Mouse (Mus musculus) cerebellum, adult 9-11 months (tissue): Measurements from ENCODE around the gene Cemip.
"Not testable (repeated sequence)": the region's sequence is repeated elsewhere in the genome, so short reads cannot be mapped to it uniquely, and the experiment has no call there.

Experiments
- DNase-seq: peaks from one replicate; pipeline ENCODE4 v3.0.0; 2022

The Cemip gene

DNA sequence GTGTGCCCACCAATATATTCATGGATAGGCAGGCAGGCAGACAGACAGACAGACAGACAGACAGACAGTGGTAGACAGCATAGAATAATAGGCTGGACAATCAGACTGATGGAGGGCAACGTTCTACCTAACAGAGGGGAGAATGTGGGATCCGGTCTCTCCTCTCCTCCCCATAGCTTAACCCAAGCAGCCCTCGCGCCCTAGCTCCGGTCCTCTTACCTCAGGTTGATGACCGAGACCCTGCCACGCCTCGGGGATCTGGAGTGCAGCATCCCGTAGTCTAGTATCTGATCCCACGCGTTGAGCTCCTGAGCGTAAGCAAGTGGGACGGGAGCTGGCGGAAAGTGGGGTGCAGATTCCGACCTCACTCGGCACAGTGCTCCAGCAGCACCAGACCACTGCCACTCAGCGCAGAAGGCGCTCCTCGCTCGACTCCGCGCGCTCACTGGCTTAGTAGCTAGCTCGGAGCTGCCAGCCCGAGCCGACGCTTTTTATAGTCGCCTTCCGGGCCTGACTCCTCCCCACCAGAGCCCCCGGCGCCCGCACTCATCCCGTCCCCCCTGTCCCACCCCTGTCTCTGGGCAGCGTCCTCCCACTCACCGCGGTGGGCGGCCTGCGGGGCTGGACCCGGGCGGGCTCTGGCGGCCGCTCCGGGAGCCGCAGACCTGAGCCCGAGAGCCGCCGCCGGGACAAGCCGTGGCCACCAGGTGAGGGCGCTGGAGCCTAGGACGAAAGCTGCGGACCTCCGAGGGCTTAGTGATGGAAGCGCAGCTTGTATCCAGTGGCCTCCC lies at the start of gene Cemip:
Gene Cemip (minus strand): TSS at position 464 of the 791 bp plus-strand sequence.
- DNase-seq = peak; percentile 86

DNA sequence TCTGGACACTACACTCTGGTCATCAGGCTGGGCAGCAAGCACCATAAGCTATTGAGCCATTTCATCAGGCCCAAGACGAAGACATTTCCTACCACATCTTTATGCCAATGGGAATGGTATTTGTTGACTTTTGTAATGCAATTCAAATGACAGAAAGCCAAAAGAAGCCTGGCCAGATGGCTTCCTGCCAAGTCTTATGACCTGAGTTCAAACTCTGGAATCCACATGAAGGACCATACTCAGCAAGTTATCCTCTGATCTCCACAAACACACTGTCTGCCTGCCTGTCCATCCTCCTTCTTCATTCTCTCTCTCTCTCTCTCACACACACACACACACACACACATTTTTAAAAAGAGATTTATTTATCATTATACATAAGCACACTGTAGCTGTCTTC lies 46.4 kb upstream of the Cemip start:
- no peak for DNase-seq

DNA sequence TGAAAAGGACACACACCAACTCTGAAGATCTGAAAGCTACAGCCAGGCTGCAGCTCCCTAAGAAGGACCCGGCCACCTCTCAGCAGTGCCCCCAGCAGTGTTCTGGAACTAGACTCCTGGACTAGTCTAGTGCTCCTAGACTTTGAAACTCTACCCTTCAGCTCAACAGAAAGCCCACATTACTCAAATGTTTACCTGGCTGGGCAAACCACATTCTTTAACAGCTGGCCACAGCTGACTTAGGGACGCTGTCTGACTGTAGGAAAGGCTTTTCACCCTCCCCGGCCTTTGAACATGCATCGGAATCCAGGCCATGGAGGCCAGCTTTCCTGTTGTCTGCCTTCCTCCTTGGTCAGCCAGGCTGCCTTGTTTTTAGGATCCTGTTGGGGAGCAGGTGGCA lies 45.4 kb upstream of the Cemip start:
- DNase-seq = no peak

DNA sequence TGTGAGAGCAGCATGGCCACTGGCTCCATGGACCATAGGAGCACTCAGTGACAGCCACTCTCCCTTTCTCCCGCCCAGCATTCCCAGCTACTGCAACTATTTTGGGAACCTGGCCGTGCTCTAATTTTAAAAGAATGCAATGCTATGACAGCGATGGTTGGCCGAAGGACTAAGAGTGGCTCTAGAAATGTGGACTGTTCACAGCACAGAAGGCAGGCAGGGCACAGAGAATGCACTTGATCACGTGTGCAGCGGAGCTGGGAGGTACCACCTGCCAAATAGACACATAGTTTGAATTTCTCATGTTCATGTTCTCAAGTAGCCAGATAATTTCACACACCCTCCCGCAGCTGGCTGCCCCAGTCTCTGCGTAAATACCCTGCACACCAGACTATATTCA lies 42.4 kb upstream of the Cemip start:
- DNase-seq = peak; percentile 24

DNA sequence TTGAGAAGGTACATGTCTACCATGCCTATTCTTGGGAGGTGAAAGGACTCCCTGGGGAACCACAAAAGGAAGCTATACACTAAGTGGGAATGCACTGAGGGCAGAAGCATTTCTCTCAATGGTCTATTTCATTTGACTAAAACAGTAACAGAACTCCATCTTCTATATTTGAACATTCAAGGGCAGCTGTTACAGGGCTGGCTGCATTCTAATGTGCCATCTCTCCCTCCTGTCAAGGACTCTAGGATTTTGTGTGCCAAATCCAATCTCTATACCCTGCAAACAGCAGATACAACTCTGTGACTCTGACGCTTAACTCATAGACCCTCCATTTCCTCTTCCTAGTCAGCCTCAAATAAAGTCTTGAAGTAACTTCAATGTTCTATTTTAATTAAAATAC lies 39.4 kb upstream of the Cemip start:
- no peak for DNase-seq

DNA sequence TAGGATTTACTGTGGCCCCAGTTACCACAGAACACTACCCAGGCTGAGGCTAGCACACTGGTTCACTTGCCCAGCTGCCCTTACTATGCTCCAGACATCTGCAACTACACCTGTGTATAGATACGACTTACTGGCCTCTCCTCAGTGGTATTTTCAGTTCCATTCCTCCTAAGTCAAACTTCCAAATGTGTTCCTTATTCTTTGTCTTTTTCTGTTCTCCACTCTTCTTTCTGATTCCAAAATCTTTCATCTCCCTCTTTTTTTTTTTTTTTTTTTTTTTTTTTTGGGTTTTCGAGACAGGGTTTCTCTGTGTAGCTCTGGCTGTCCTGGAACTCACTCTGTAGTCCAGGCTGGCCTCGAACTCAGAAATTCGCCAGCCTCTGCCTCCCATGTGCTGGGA lies 37.3 kb upstream of the Cemip start:
- DNase-seq = not testable (repeated sequence)

DNA sequence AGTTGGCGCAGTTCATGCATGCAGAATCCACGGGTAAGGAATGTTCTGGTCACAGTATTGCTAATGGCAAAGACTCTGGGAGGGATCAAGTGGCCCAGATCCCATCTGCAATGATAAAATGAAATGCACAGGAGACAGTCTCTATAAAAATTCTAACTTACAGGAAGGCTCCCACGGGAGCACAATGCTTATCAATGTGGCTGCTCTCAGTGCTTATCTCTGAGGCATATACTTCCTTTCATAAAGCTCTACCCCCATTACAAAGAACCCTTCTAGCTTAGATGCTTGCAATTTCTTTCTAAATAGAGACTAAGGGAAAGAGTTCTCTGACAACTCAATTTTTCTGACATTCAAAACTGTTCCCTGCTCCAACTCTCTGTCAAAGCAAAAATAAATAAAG lies 35.5 kb upstream of the Cemip start:
- DNase-seq = no peak

DNA sequence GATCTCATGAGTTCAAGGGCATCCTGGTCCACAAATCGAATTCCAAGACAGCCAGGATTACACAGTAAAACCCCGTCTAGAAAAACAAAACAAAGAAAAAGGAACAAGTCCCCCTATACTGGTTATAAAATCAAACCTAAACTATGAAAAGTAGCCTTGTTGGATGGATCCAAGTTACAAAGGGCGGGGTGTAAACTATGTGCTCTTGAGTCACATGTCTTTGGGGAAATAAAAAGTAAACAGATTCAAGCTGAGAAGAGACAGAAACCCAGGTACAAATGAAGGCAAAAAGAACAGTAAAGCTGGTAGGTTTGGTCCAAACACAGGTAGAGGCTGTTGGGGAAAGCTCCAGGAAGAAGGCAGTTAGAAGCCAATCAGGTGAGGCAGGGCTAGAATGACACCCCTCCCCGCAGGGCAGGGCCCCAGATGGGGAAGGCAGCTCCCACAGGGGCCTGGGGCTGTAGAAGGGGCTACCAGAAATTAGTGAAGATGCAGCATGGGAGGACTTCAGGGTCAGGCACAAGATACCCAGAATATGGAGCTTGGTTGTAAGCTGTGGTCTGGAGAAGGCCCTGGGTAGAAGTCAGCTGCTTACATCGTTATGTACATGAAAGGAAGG lies 33.9 kb upstream of the Cemip start:
- no peak for DNase-seq

DNA sequence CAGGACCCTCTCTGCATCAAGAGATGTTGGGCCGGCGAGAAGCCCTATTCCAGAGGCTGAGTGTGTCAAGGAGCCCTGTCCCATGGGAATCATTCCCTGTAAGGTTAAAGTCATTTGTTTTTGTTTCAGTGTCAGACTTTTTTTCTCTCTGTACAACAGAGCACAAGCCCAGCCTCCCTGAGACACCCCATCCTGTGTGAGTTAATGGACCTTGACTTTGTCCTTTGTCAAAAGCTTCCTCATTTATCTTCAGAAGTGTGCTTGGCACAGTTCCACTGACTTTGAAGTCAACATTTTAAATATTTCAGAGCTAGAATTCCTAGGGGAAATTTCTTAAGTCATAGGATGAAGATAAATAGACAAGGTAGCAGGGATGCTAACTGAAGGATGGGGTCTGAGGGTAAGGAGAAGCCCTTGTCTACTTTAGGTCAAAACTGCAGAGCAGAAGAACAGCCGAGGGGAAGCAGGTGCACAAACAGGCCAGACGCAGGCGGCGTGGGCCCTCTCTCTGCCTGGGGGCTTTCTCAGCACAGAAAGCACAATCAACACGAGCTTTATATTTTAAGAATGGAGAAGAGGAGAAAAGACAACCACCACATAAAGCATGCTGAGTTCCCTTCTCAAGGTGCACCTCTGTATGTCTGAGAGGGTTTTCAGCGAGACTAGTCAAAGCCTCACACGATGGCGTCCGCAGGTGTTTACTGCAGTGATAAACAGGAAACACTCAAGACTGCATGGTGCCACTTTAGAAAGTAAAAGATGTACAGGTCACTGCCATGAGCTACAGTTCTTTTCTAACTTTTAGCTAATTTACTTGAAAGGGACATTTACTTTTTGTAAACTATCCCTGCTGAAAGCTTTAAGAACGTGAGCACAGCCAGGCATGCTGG lies 33.2 kb upstream of the Cemip start:
- no peak for DNase-seq

DNA sequence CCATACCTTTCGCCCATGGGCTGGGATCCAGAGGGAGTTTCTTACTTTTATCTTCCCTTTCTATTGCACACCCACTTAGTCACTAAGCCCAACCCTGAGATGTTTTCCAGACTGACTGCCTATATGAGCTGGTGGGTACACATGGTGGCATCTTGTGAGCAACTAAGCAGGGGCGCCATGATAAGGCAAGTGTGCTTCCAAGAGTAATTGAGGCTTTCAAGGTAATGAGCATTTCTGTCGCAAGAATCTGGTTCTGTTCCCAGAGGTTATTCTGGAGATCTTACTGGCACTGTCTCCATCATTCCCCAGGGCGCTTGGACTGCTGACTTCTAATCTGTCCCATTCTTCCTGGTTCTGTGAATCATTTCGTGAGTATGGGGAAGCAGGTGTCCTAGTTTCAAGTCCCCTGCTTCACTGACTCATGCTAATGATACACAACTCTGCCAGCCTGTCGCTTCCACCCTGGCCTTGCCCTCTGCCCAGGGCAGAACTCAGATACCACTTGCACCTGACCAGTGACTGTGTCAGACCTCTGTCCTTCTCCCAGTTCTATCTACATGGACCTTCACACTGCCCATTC lies 31.3 kb upstream of the Cemip start:
- no peak for DNase-seq

DNA sequence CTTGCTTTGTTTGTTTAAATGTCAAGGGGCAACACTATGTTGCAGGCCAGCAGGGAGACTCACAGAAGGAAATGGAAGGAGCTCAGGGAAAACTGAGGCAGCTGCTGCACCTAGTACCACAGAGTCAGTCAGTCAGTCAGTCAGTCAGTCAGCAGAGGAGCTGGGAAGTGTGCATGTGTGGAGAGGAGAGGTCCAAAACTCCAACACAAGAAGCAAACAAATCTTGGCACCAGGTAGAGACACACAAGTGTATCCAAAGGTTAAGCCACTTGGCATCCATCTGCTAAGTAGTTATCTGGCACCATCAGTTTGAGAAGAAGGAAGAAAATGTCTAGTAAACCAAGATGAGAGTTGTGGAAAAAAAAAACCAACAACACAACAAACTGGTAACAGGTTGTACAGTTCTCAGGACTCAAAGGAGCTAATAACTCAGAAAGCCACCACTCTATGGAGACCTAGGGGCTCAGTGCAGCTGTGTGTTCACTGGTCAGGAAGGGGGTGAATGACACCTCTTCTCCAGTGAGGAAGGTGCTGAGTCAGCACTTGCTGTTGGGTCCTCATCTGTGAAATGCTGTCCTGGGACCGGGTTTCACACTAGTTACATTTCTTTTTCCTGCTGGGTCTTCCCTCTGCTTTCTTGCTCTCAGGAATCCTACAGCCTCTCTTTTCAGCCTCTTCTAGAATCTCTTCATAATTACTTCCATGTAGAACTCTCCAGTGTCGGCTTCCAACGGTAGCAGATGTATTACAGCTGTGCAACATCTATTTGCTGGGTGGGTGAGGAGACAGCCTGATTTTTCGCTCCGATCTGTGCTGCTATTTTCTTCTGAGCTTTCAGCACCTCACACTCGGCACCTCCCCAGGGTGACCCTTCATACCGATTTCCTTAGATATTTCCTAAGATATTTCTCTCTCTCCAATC lies 30.6 kb upstream of the Cemip start:
- DNase-seq = no peak

DNA sequence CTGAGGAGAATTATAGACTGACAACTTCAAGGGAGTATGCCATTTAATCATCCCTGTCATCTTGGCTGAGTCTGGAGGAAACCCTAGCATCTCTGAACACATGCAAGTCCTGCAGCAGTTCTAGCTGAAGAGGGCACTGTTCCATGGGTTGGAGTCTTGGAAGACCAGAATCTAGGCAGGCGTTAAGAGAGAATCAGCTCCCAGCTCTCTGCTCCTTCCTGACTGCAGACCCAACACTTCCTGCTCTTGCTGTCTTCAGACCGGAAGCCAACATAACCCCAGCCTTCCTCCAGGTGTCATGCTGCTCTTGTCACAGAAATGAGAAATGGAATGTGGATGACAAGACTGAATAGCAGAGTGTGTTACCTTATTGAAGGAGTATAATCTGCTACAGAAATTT lies 29.1 kb upstream of the Cemip start:
- no peak for DNase-seq

DNA sequence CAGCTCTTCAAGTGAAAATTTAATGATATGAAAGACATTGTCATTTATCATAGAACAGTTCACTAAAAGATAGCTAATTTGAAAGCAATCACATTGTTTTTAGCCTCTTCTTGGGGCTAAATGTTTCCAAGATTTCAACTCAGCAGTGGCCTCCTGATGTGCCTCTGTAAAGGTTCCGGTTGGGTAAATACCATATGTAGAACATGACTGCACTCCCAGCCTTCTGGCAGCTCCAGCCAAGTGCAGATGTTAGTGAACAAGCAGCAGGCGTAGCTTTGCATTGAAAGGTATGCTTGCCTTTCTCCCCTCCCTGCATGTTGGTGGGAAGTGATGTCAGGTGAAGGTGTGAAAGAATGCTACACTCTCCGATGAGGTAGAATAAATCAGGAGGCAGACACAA lies 28.5 kb upstream of the Cemip start:
- DNase-seq = no peak

DNA sequence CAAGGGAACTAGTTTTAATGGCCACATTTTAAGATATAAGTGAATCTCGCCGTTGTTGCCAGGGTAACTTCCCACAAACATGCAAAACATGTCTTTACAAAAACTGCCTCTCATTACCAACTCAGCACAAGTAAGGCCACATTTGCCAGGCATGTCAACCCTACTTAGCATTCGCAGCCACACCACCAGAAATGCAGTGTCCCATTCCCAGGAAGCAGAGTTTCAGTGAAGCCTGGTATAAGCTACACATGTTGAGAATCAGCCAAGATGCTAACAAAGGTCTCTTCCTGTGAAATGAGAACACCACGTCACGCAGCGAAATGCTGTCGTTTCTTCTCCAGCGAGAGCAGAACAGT lies 26.7 kb upstream of the Cemip start:
- no peak for DNase-seq

DNA sequence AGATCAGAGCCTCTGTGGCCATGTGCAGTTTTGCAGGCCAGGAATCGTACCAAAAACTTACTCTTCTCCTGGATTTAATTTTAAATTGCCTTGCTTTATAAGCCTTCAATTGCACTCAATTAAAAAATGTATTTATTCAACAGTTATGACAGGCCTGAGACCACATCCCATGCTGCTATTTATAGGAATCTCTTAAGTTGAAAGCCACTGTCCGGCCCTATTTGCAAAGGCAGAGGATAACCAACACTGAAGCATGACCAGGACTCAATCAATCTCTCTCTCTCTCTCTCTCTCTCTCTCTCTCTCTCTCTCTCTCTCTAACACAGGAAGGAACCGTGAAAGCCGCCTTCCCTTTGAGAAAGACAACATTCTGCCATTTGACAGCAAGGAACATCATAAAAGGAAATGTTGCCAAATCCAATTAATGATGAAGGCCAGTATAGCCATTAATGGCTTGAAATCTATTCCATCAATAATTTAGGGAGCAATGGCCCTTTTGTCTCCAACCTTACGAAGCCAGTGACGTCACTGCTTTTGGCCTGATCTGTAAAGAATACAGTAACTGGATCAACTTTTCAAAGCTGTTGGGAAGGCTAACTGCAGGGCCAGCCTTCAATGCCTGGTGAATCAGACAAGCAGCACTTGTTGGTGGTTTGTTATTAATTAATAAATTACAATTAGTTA lies 26.2 kb upstream of the Cemip start:
- DNase-seq = no peak

DNA sequence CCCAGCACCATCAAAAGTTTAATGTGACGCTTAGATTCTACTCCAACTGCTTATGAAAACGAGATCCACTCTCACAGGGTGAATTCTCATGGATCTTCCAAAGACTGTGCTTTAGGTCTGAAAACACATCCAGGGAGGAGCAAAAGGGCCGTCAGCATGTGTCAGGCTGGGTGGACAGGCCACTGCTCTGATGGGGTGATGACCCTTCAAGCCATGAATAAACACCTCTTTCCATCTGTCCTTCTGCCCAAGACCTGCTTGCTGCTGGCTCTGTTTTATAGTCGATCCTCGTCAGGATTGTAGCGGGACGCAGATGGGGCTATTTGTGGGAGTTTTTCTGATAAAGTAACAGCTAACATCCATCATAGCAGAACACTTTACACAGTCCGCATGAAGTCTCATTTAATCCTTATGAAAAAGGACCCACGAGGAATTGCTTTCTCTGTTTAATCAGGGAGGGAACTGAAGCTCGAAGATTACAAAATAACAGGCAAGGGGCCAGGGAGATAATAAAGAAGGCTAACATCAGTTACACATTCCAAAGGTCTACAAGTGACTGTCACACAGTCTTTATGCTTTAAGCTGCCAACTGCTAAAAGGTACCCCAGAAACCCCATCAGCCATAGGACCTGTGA lies 25.5 kb upstream of the Cemip start:
- DNase-seq = no peak

DNA sequence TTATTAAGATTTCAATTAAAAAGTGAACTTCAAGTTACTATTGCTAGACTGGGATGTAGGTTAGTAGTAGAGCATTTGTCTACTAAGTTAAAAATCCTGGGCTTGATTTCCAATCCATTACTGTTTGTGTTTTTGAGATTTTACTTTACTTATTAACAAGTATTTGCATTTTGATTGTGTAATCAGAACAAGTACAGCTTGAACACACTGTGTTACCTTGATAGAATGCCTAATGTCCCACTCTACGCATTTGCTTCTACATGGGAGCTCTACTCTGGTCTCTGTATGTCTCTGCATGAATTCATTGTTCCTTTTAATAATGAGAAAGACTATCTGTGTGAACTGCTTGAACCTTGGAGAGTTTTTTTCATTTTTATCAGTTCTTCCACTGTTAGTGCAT lies 20.6 kb upstream of the Cemip start:
- DNase-seq = no peak

DNA sequence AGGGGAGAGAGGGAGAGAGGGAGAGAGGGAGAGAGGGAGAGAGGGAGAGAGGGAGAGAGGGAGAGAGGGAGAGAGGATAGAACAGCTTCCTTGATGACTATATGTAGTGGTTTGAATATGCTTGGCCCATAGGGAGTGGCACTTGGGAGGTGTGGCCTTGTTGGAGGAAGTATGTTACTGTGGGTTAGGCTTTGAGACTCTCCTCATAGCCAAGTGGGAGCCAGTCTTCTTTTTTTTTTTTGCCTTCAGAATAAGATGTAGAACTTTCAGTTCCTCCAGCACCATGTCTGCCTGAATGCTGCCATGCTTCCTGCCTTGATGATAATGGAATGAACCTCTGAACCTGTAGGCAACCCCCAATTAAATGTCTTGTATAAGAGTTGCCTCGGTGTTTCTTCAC lies 16.3 kb upstream of the Cemip start:
- DNase-seq = no peak

DNA sequence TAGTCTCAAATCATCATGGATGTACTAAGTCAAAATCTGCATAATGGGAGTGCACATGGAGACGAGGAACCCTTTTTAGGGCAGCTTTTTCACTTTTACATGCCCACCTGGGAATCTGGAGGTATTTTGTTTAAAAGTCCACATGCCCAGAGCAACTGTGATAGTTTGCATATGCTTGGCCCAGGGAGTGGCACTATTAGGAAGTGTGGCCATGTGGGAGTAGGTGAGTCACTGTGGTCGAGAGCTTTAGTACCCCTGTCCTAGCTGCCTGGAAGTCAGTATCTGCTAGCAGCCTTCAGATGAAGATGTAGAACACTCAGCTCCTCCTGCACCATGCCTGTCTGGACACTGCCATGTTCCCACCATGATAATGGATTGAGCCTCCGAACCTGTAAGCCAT lies 14.4 kb upstream of the Cemip start:
- DNase-seq = no peak

DNA sequence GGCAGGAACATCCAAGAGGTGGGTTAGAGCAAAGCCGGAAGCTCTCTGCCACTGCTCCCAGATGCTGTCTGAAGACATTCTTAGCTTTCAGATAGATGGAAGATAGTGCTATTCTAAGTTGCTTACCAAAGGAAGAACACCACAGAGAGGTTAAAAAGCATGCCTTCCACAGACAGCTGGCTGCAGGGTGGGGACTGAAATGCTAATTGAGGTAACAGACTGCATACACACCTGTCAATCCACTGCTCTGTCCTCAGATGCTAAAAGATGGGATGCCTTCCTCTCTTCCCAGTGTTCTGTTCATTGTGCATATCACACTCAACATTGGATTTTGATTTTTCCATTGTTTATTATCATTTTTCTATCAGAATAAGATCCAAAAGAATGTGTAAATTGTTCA lies 11.8 kb upstream of the Cemip start:
- no peak for DNase-seq

DNA sequence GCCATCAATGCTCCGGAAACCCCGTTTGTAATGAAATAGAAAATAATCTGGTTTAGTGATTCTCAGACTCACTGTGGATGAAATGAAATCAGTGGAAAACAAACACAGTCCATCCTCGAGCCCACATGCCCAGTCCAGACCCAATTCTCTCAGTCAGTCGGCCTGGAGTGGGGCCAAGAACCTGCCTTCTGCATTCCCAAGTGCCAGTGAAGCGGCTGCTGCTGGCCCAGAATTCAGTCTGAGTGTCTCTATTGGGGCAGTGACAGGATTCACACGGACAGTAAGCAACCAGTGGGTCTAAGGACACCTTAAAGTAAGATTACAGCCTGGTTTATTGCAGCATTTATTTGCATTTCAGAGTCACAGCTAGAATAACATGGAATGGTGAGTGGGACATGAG lies 10.2 kb upstream of the Cemip start:
- peak; percentile 47 for DNase-seq
